Mouse (Mus musculus) liver, adult 2 months (tissue): ENCODE results near the gene Ivd. TPM values are rescaled to one million over a fixed set of nuclear protein-coding genes. Genes with fewer than 3 reads are reported as not detected.

ENCODE experiments used
- DNase-seq: peaks from one replicate; pipeline ENCODE4 v3.0.0-alpha.2; 2011; ENCODE audit warnings: low read depth, low spot score; ENCODE audit errors: extremely low read depth
- H3K27ac ChIP-seq: fragments of 200-500 bp; replicated peaks from 2 replicates; pipeline ENCODE4 v1.5.1; 2012; ENCODE audit warnings: low read depth, mild to moderate bottlenecking, control low read depth, inconsistent platforms, low read length; ENCODE audit not compliant: insufficient read depth
- H3K27me3 ChIP-seq: fragments of 200-500 bp; 2 replicates; pipeline ENCODE4 v1.6.1; 2012; ENCODE audit warnings: mild to moderate bottlenecking, moderate library complexity, low read length, inconsistent platforms; ENCODE audit not compliant: control insufficient read depth, insufficient read depth
- H3K36me3 ChIP-seq: fragments of 200-500 bp; 2 replicates; pipeline ENCODE4 v1.6.1; 2012; ENCODE audit warnings: low read length, inconsistent platforms; ENCODE audit not compliant: control insufficient read depth, insufficient read depth
- H3K4me1 ChIP-seq: fragments of 200-500 bp; 2 replicates; pipeline ENCODE4 v1.6.1; 2011; ENCODE audit warnings: low read length; ENCODE audit not compliant: control insufficient read depth, insufficient read depth
- H3K4me3 ChIP-seq: fragments of 200-500 bp; 2 replicates; pipeline ENCODE4 v1.5.1; 2011; ENCODE audit warnings: low read depth, mild to moderate bottlenecking, control low read depth, low read length, moderate library complexity; ENCODE audit not compliant: insufficient read depth
- H3K79me2 ChIP-seq: fragments of 200-500 bp; 2 replicates; pipeline ENCODE4 v1.6.1; 2012; ENCODE audit warnings: inconsistent platforms, mild to moderate bottlenecking, low read length, moderate library complexity; ENCODE audit not compliant: control insufficient read depth, insufficient read depth
- H3K9ac ChIP-seq: fragments of 200-500 bp; 2 replicates; pipeline ENCODE4 v1.6.1; 2012; ENCODE audit warnings: low read depth, mild to moderate bottlenecking, control low read depth, inconsistent platforms, low read length
- CTCF ChIP-seq: fragments of 200-500 bp; IDR thresholded peaks from 2 replicates; pipeline ENCODE4 v1.5.1; 2011; ENCODE audit warnings: low read depth, low read length, control low read depth
- POLR2A ChIP-seq: fragments of 200-500 bp; IDR thresholded peaks from 2 replicates; pipeline ENCODE4 v1.6.1; 2011; ENCODE audit warnings: low read length, control low read depth; ENCODE audit not compliant: insufficient read depth; ENCODE audit errors: extremely low read depth
- WGBS: fragments of 180-500 bp; shearing (Covaris S2); methylation state at CpG from one replicate; pipeline ENCODE4 v1.1.7; 2018; 5-methylcytosine and 5-hydroxymethylcytosine counted together
- polyA plus RNA-seq: library from polyadenylated mRNA; depleted of rRNA; stranded (reverse); fragments of >200 nt; gene quantifications from 2 replicates; pipeline ENCODE4 v1.2.3, GENCODE M21; 2012
- total RNA-seq: library from RNA; depleted of rRNA; stranded (reverse); fragments of >200 nt; gene quantifications from 2 replicates; pipeline ENCODE4 v1.2.3, GENCODE M21; 2014

The Ivd gene
- total and polyA plus RNA-seq, 2 experiments, result 127 to 146 TPM

- H3K4me1 ChIP-seq, result no peaks in the 10 kb centered on the region
- no peak for TF ChIP-seq CTCF
- TF ChIP-seq POLR2A, result no peak
- no peaks in the 10 kb centered on the region for H3K79me2 ChIP-seq
- H3K36me3 ChIP-seq, result no peaks in the 10 kb centered on the region
- 83% methylated on average over 5 of the region's 5 CpGs for WGBS
- H3K9ac ChIP-seq, result no peak overlapping the region
- no peak for DNase-seq
- no peak overlapping the region for H3K27ac ChIP-seq
- H3K4me3 ChIP-seq, result no peak overlapping the region
- H3K27me3 ChIP-seq, result no peaks in the 10 kb centered on the region
These were observed 32.7 kb upstream of the Ivd start for GRCm38 (mm10) chr2:118829096-118829495.

- Histone ChIP-seq H3K4me3 (no peak overlapping the region), H3K36me3 (no peaks in the 10 kb centered on the region), H3K9ac (no peak overlapping the region), H3K79me2 (no peaks in the 10 kb centered on the region), H3K4me1 (no peaks in the 10 kb centered on the region), H3K27ac (no peak overlapping the region), H3K27me3 (no peaks in the 10 kb centered on the region)
- no peak for DNase-seq
- no peak for TF ChIP-seq CTCF
- TF ChIP-seq POLR2A, result no peak
- WGBS, result 94% methylated on average over 6 of the region's 6 CpGs
These were observed 27.7 kb upstream of the Ivd start for GRCm38 (mm10) chr2:118834061-118834460.

- Histone ChIP-seq H3K36me3 (no peaks in the 10 kb centered on the region), H3K27me3 (no peaks in the 10 kb centered on the region), H3K79me2 (no peaks in the 10 kb centered on the region), H3K4me3 (no peak overlapping the region), H3K27ac (no peak overlapping the region), H3K4me1 (no peaks in the 10 kb centered on the region; the same call in 1 of the 2 replicates), H3K9ac (no peak overlapping the region)
- 88% methylated on average over 6 of the region's 6 CpGs for WGBS
- TF ChIP-seq POLR2A, result no peak
- no peak for TF ChIP-seq CTCF
- DNase-seq, result no peak
These were observed 26.6 kb upstream of the Ivd start for GRCm38 (mm10) chr2:118835115-118835514.

- Histone ChIP-seq H3K4me1 (no peaks in the 10 kb centered on the region; the same call in 1 of the 2 replicates), H3K27ac (no peak overlapping the region), H3K27me3 (no peaks in the 10 kb centered on the region), H3K4me3 (no peak overlapping the region), H3K9ac (no peak overlapping the region), H3K79me2 (no peaks in the 10 kb centered on the region), H3K36me3 (no peaks in the 10 kb centered on the region)
- no peak for DNase-seq
- 53% methylated on average over 5 of the region's 5 CpGs for WGBS
- TF ChIP-seq CTCF (no peak), POLR2A (no peak)
These were observed 23.4 kb upstream of the Ivd start for GRCm38 (mm10) chr2:118838330-118838729.

GRCm38 (mm10) chr2:118841186-118841585, 20.6 kb upstream of the Ivd start:
- no peak overlapping the region for H3K4me3 ChIP-seq
- no peaks in the 10 kb centered on the region for H3K79me2 ChIP-seq
- TF ChIP-seq POLR2A, result no peak
- TF ChIP-seq CTCF, result no peak
- no peak for DNase-seq
- no peaks in the 10 kb centered on the region for H3K27me3 ChIP-seq
- peaks cover 4% of the 10 kb centered on the region; the same call in 1 of the 2 replicates for H3K4me1 ChIP-seq
- H3K36me3 ChIP-seq, result no peaks in the 10 kb centered on the region
- H3K27ac ChIP-seq, result no peak overlapping the region
- WGBS, result 74% methylated on average over 5 of the region's 5 CpGs
- H3K9ac ChIP-seq, result no peak overlapping the region

GRCm38 (mm10) chr2:118841774-118842173, 20.0 kb upstream of the Ivd start:
- TF ChIP-seq POLR2A (no peak), CTCF (no peak)
- DNase-seq, result no peak
- H3K4me3 ChIP-seq, result no peak overlapping the region
- H3K4me1 ChIP-seq, result peaks cover 5% of the 10 kb centered on the region; the same call in 1 of the 2 replicates
- 86% methylated on average over 4 of the region's 4 CpGs for WGBS
- no peaks in the 10 kb centered on the region for H3K36me3 ChIP-seq
- H3K9ac ChIP-seq, result no peak overlapping the region
- H3K27me3 ChIP-seq, result no peaks in the 10 kb centered on the region
- H3K79me2 ChIP-seq, result no peaks in the 10 kb centered on the region
- H3K27ac ChIP-seq, result no peak overlapping the region
